Mouse (Mus musculus): ENCODE results near the gene Rnf220.

DNA sequence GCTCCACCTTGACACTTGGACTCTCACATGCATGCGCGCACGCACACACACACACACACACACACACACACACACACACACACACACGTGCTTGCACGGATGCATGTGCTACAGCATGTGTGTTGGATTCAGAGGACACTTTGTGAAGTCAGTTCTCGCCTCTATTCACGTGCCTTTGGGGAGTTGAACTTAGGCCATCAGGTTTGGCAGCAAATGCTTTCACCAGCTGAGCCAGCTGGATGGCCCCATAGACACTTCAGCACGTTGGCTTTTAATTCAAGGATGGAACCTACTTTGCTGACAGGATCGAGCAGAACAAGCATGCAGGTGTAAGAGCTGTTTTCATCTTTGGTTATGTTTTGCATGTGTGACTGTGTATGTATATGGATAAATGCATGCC, 275.0 kb downstream of the Rnf220 start:
- TF ChIP-seq MAFK (IDR thresholded peaks at IDR 0.05; ENCODE audit: insufficient replicate concordance, low read length) (no peak), CTCF (conservative IDR thresholded peaks at IDR 0.05 in 1 of 2, IDR thresholded peaks at IDR 0.05 in 1 of 2; ENCODE audit: low read depth in 2 of 2, low read length in 2 of 2) (no peak), KAT2A (IDR thresholded peaks at IDR 0.05; ENCODE audit: insufficient replicate concordance, low read length) (no peak), EP300 (IDR thresholded peaks at IDR 0.05; ENCODE audit: low read length) (no peak), POLR2A (IDR thresholded peaks at IDR 0.05; ENCODE audit: low read depth, low read length) (no peak), ELF1 (IDR thresholded peaks at IDR 0.05; ENCODE audit: low read depth, low read length) (no peak), POLR2AphosphoS2 (IDR thresholded peaks at IDR 0.05; ENCODE audit: low read depth, low read length) (no peak)

Data from CH12.LX (cell line).